Mouse (Mus musculus) erythroblast, adult 5-6 weeks (primary cell): Measurements from ENCODE around the gene Gm39115. TPM values are rescaled to one million over a fixed set of nuclear protein-coding genes. Genes with fewer than 3 reads are reported as not detected.
A peak's percentile ranks its signal among the peaks of the same experiment; 100 is the strongest.

Source experiments
- ATAC-seq: replicated peaks from 2 replicates; pipeline ENCODE4 v1.8.0; 2016; ENCODE audit warnings: moderate number of reproducible peaks, mild to moderate bottlenecking, moderate TSS enrichment, inconsistent platforms; ENCODE audit not compliant: poor library complexity, low FRiP score, severe bottlenecking
- total RNA-seq, 2 experiments: library from RNA; stranded (forward) in 1 of 2; stranded (reverse) in 1 of 2; fragments of 150-400 nt in 1 of 2; fragments of 200-764, 138-1000 nt in 1 of 2; gene quantifications; 2 replicates each; pipeline versions ENCODE4 v1.2.3 to v1.2.4; 2015 to 2017; ENCODE audit warnings: low replicate concordance in 2 of 2

Gm39115 gene
- total RNA-seq, 2 experiments from 2014 or later = not detected

DNA sequence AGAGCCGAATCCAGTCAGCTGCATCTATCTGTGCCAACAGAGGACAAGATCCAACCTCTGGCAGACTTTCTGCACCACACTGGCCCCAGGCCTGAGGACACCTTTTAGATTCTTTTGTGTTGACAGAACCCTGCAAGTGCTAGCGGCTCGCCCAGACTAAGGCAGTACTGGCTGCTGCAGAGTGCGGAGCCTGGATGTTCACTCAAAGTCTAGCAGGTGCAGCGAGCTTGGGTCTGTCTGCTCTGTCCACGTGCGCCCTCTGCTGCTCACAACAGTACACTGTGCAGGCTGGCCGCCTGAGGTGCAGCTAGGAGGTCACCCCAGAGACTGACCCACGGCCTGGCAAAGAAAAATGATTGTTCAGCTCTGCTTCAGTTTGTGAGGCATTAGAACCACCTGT lies 38.1 kb downstream of the Gm39115 start:
- ATAC-seq = peak; percentile 67

- no peak for ATAC-seq
Measured at GRCm38 (mm10) chr7:142096701-142097100, 39.1 kb downstream of the Gm39115 start.

GRCm38 (mm10) chr7:142095183-142095931 lies 40.5 kb downstream of the Gm39115 start, which contains the start of gene Dusp8:
Dusp8 (minus strand) TSS chr7:142095843.
- ATAC-seq = peak; percentile 76

DNA sequence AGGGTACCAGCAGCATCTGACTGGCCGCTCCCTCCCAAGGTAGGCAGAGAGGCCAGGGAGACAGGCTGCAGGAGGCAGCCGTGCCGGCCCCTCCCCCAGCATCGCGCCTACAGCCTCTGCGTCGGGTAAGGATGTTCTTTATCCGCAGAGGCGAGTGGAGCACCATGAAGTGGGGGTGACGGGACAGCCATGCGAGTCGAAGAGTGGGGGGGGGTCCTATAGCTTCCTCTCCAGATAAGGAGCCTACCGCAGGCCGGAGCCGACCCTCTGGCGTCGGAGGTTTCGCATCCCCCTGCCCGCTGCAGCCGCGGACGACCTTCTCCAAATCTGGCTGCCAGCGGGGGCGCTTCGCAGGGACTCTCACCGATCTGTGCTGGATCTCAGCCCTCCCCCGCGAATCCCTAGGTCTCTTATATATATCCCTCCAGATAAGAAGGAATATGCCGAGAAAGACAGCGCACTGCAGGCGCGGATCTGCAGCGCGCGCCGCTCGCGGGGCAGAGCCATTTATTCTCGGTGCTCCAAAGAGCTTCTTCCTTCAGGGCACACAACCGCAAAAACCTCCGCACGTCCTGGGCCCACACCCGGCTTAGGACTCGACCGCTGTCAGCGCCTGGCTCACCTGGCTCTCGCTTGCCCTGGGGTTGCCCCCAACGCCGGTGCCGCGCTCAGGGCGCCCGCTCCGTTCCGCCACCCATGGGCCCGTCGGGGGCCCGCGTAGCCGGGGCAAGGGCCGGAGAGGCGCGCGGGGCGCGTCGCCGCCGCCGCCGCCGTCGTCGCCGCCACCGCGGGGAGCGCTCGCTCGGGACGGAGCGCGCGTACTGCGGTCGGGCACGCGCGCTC lies 41.3 kb downstream of the Gm39115 start:
- ATAC-seq = peak; percentile 42

GRCm38 (mm10) chr7:142093696-142094240 lies 42.1 kb downstream of the Gm39115 start:
- no peak for ATAC-seq

- ATAC-seq = no peak
Measured at GRCm38 (mm10) chr7:142092991-142093390, 42.8 kb downstream of the Gm39115 start.

DNA sequence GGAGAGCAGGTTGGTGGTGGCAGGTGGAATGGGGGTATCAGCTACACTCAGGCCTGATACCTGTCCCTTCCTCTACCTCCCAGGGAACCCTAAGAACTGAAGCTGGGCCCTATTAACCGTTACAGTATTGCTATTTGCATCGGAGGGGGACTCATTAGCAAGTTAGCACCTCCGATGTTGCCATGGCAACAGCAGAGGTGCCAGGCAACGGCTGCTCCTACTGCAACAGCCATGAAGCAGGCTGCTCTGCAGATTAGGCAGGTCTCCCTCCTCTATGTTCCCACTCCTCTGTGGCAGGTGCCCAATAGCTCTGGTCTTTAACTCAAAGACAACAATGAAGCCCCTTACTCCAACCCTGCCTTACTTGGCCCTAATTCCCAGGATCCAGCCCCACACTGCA lies 44.0 kb downstream of the Gm39115 start:
- ATAC-seq = no peak

DNA sequence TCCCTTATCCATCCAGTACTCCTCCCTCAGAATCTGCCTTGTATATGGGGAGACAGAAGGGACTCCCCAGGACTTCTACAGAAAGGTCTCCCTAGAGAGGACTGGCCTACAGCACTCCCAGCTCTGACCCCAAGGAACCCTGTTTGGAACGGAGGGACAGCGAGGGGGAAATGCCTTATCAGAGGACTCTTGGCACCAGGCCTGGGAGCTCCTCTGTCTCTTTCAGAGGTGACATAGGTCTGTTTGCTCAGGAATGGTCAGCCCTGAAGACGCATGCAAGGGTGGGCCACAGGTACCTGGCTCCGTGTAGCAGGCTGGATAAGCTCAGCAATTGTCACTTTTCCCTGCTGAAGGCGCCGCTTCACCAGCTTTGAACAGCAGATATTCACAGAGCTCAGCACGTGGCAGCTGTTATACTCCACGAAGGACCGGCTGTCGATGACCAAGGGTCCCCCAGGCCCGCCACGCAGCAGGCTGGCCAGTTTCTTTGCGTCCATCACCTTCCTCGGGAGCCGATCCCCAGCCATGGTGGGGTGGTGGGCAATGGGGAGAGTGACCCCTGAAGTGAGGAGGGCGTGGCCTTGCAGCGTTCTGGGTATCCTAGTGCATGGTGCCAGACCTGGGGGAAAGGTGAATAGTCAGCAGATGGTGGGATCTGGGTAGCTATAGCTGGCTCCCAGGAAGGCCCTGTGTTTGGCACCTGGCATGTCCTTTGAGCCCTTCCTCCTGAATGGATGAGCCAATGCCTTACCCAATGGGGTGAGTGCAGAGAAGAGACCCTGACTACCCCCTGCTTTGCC lies 46.0 kb downstream of the Gm39115 start:
- no peak for ATAC-seq

- ATAC-seq = peak; percentile 62
Measured at GRCm38 (mm10) chr7:142088886-142089285, 46.9 kb downstream of the Gm39115 start.

DNA sequence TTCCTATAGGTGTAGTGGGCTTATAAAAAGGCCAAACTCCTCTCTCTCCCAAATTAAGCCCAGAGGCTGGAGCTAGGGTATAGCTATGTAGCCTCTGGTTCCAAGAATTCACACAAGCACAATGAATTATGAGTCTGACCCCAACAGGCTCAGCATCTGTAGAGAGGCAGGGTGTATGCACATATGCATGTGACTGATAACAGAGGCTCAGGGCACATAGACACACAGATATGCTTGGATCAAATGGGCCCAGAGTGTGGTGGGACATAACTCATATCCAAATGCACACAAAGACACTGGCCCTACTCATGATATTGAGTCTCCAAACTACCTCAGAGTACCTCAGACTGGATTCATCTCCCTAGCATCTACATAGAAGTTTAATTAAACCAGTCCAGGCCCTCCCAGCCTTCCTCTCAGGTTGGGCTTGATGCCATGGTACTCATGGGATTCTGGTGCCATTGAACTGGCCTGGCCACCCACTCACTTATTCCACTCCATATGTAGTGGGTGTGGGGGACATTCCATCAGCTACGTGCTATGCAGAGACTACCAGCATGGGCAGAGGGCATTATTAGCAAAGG lies 48.7 kb downstream of the Gm39115 start:
- ATAC-seq = peak; percentile 79

GRCm38 (mm10) chr7:142086159-142086905 lies 49.5 kb downstream of the Gm39115 start:
- ATAC-seq = peak; percentile 1

Other genes starting within 250 kb of the Gm39115 start
- gene Tollip, start 217.5 kb downstream of the Gm39115 start, total RNA-seq (2015; ENCODE audit: low replicate concordance) = 7.3 and 25.5 TPM in 2 replicates
- gene Tollip, start 217.5 kb downstream of the Gm39115 start, total RNA-seq (2017; ENCODE audit: low replicate concordance) = 16.4 and 19.4 TPM in 2 replicates
- gene Brsk2, start 186.3 kb downstream of the Gm39115 start, total RNA-seq (2015; ENCODE audit: low replicate concordance) = not detected in 2 replicates
- gene Brsk2, start 186.3 kb downstream of the Gm39115 start, total RNA-seq (2017; ENCODE audit: low replicate concordance) = not detected in 2 replicates
- 67.1 and 69.6 TPM in 2 replicates for gene Mob2, start 75.0 kb downstream of the Gm39115 start, total RNA-seq (2015; ENCODE audit: low replicate concordance)
- gene Mob2, start 75.0 kb downstream of the Gm39115 start, total RNA-seq (2017; ENCODE audit: low replicate concordance) = 75.1 and 76.9 TPM in 2 replicates
- gene Dusp8, start 40.2 kb downstream of the Gm39115 start, total RNA-seq (2015; ENCODE audit: low replicate concordance) = 13.3 and 22.2 TPM in 2 replicates
- 14.7 and 15.9 TPM in 2 replicates for gene Dusp8, start 40.2 kb downstream of the Gm39115 start, total RNA-seq (2017; ENCODE audit: low replicate concordance)
- gene Gm45618, start 15.3 kb downstream of the Gm39115 start, total RNA-seq (2015; ENCODE audit: low replicate concordance) = not detected in 2 replicates
- gene Gm45618, start 15.3 kb downstream of the Gm39115 start, total RNA-seq (2017; ENCODE audit: low replicate concordance) = not detected in 2 replicates
- gene Gm45337, start 8.6 kb upstream of the Gm39115 start, total RNA-seq (2015; ENCODE audit: low replicate concordance) = not detected in 2 replicates
- not detected in 2 replicates for gene Gm45337, start 8.6 kb upstream of the Gm39115 start, total RNA-seq (2017; ENCODE audit: low replicate concordance)
- gene Gm29735, start 21.1 kb upstream of the Gm39115 start, total RNA-seq (2015; ENCODE audit: low replicate concordance) = not detected in 2 replicates
- not detected in 2 replicates for gene Gm29735, start 21.1 kb upstream of the Gm39115 start, total RNA-seq (2017; ENCODE audit: low replicate concordance)
- not detected in 2 replicates for gene Gm4553, start 29.7 kb upstream of the Gm39115 start, total RNA-seq (2015; ENCODE audit: low replicate concordance)
- gene Gm4553, start 29.7 kb upstream of the Gm39115 start, total RNA-seq (2017; ENCODE audit: low replicate concordance) = not detected in 2 replicates
- not detected in 2 replicates for gene Krtap5-2, start 40.0 kb upstream of the Gm39115 start, total RNA-seq (2015; ENCODE audit: low replicate concordance)
- gene Krtap5-2, start 40.0 kb upstream of the Gm39115 start, total RNA-seq (2017; ENCODE audit: low replicate concordance) = not detected in 2 replicates
- not detected in 2 replicates for gene Gm10153, start 54.4 kb upstream of the Gm39115 start, total RNA-seq (2015; ENCODE audit: low replicate concordance)
- not detected in 2 replicates for gene Gm10153, start 54.4 kb upstream of the Gm39115 start, total RNA-seq (2017; ENCODE audit: low replicate concordance)
- not detected in 2 replicates for gene Krtap5-3, start 65.3 kb upstream of the Gm39115 start, total RNA-seq (2015; ENCODE audit: low replicate concordance)
- gene Krtap5-3, start 65.3 kb upstream of the Gm39115 start, total RNA-seq (2017; ENCODE audit: low replicate concordance) = not detected in 2 replicates
- gene Gm7579, start 75.8 kb upstream of the Gm39115 start, total RNA-seq (2015; ENCODE audit: low replicate concordance) = not detected in 2 replicates
- not detected in 2 replicates for gene Gm7579, start 75.8 kb upstream of the Gm39115 start, total RNA-seq (2017; ENCODE audit: low replicate concordance)
- gene Krtap5-5, start 93.9 kb upstream of the Gm39115 start, total RNA-seq (2015; ENCODE audit: low replicate concordance) = not detected in 2 replicates
- not detected in 2 replicates for gene Krtap5-5, start 93.9 kb upstream of the Gm39115 start, total RNA-seq (2017; ENCODE audit: low replicate concordance)
- not detected in 2 replicates for gene Gm40460, start 105.0 kb upstream of the Gm39115 start, total RNA-seq (2015; ENCODE audit: low replicate concordance)
- gene Gm40460, start 105.0 kb upstream of the Gm39115 start, total RNA-seq (2017; ENCODE audit: low replicate concordance) = not detected in 2 replicates
- gene Gm2431, start 122.3 kb upstream of the Gm39115 start, total RNA-seq (2015; ENCODE audit: low replicate concordance) = not detected in 2 replicates
- not detected in 2 replicates for gene Gm2431, start 122.3 kb upstream of the Gm39115 start, total RNA-seq (2017; ENCODE audit: low replicate concordance)
- gene Gm4559, start 138.3 kb upstream of the Gm39115 start, total RNA-seq (2015; ENCODE audit: low replicate concordance) = not detected in 2 replicates
- gene Gm4559, start 138.3 kb upstream of the Gm39115 start, total RNA-seq (2017; ENCODE audit: low replicate concordance) = not detected in 2 replicates
- not detected in 2 replicates for gene Krtap5-1, start 161.1 kb upstream of the Gm39115 start, total RNA-seq (2015; ENCODE audit: low replicate concordance)
- not detected in 2 replicates for gene Krtap5-1, start 161.1 kb upstream of the Gm39115 start, total RNA-seq (2017; ENCODE audit: low replicate concordance)
- not detected in 2 replicates for gene Krtap5-4, start 167.5 kb upstream of the Gm39115 start, total RNA-seq (2015; ENCODE audit: low replicate concordance)
- gene Krtap5-4, start 167.5 kb upstream of the Gm39115 start, total RNA-seq (2017; ENCODE audit: low replicate concordance) = not detected in 2 replicates
- gene Ifitm10, start 237.7 kb upstream of the Gm39115 start, total RNA-seq (2015; ENCODE audit: low replicate concordance) = 1.0 and 1.2 TPM in 2 replicates
- 0.42 TPM in 1 of 2 replicates, not detected in the other for gene Ifitm10, start 237.7 kb upstream of the Gm39115 start, total RNA-seq (2017; ENCODE audit: low replicate concordance)
- gene Gm49369, start 246.6 kb upstream of the Gm39115 start, total RNA-seq (2015; ENCODE audit: low replicate concordance) = not detected in 2 replicates
- 121 and 215 TPM in 2 replicates for gene Gm49369, start 246.6 kb upstream of the Gm39115 start, total RNA-seq (2017; ENCODE audit: low replicate concordance)